Mouse (Mus musculus) thymus, adult 18-20 months (tissue): ENCODE measurements at regions not wholly inside any gene's neighbourhood (a gene's known extent, or its start where the extent isn't known, plus 50 kb on each side); places are given as distances from the start of the nearest gene placed in this dataset.

Experiments
- DNase-seq, 2 experiments: peaks; one replicate each; pipeline ENCODE4 v3.0.0; 2022; ENCODE audit warnings: mixed read lengths in 2 of 2

- no peak for DNase-seq
These were observed 88.4 kb upstream of the Cpm start for GRCm38 (mm10) chr10:117540747-117541398.

- no peak for DNase-seq
These were observed 89.1 kb upstream of the Cpm start for GRCm38 (mm10) chr10:117540112-117540594.

- no peak for DNase-seq
These were observed 89.8 kb upstream of the Cpm start for GRCm38 (mm10) chr10:117539532-117539931.

- DNase-seq, result no peak
These were observed 90.6 kb upstream of the Cpm start for GRCm38 (mm10) chr10:117538725-117539124.

- DNase-seq, result no peak
These were observed 92.3 kb upstream of the Cpm start for GRCm38 (mm10) chr10:117536769-117537599.

GRCm38 (mm10) chr10:117535843-117536242, 93.5 kb upstream of the Cpm start:
- DNase-seq, result no peak

GRCm38 (mm10) chr10:117534992-117535719, 94.1 kb upstream of the Cpm start:
- no peak for DNase-seq

GRCm38 (mm10) chr10:117534478-117534877, 94.8 kb upstream of the Cpm start:
- DNase-seq, result no peak

- DNase-seq, result no peak
These were observed 95.5 kb upstream of the Cpm start for GRCm38 (mm10) chr10:117533541-117534386.

- no peak for DNase-seq
These were observed 96.4 kb upstream of the Cpm start for GRCm38 (mm10) chr10:117532750-117533540.

GRCm38 (mm10) chr10:117531798-117532747, 97.2 kb upstream of the Cpm start:
- DNase-seq, result no peak

GRCm38 (mm10) chr10:117530859-117531602, 98.3 kb upstream of the Cpm start:
- no peak for DNase-seq

GRCm38 (mm10) chr10:117530007-117530858, 99.1 kb upstream of the Cpm start:
- no peak for DNase-seq

GRCm38 (mm10) chr10:117529269-117530006, 99.9 kb upstream of the Cpm start:
- DNase-seq, result no peak

- no peak for DNase-seq
These were observed 100.6 kb upstream of the Cpm start for GRCm38 (mm10) chr10:117528575-117529268.

GRCm38 (mm10) chr10:117527979-117528378, 101.3 kb upstream of the Cpm start:
- DNase-seq, result no peak

- DNase-seq, result no peak
These were observed 102.1 kb upstream of the Cpm start for GRCm38 (mm10) chr10:117527243-117527642.
